Mouse (Mus musculus) splenic B cell, adult 2 months (primary cell): ENCODE measurements around the gene Muc3.

Source experiments
- DNase-seq: peaks from one replicate; pipeline ENCODE4 v3.0.0-alpha.2; 2011; ENCODE audit warnings: low read depth, low spot score
- H3K27me3 ChIP-seq: 2 replicates; pipeline ENCODE4 v1.6.1; 2012; ENCODE audit warnings: mild to moderate bottlenecking, low read length, moderate library complexity, mixed read lengths; ENCODE audit not compliant: control insufficient read depth, poor library complexity, insufficient read depth, severe bottlenecking
- H3K36me3 ChIP-seq: 2 replicates; pipeline ENCODE4 v1.6.1; 2012; ENCODE audit warnings: mild to moderate bottlenecking, low read length, moderate library complexity, mixed read lengths; ENCODE audit not compliant: control insufficient read depth, poor library complexity, insufficient read depth, severe bottlenecking

Muc3 gene

GRCm38 (mm10) chr5:137091560-137091959 is 57.6 kb downstream of the Muc3 start:
- Histone ChIP-seq H3K27me3 (no peaks in the 10 kb centered on the region), H3K36me3 (no peaks in the 10 kb centered on the region)
- no peak for DNase-seq

- no peaks in the 10 kb centered on the region for H3K36me3 ChIP-seq
These were observed 58.3 kb downstream of the Muc3 start for GRCm38 (mm10) chr5:137090870-137091269.

GRCm38 (mm10) chr5:137087410-137087809 is 61.7 kb downstream of the Muc3 start:
- H3K27me3 ChIP-seq = no peaks in the 10 kb centered on the region
- H3K36me3 ChIP-seq = no peaks in the 10 kb centered on the region
- DNase-seq = no peak

More at GRCm38 (mm10) chr5:137090870-137091269, 58.3 kb downstream of the Muc3 start:
- DNase-seq = no peak
- no peaks in the 10 kb centered on the region for H3K27me3 ChIP-seq

GRCm38 (mm10) chr5:137085731-137086130 is 63.4 kb downstream of the Muc3 start:
- Histone ChIP-seq H3K36me3 (no peaks in the 10 kb centered on the region), H3K27me3 (no peaks in the 10 kb centered on the region)
- DNase-seq = no peak

DNA sequence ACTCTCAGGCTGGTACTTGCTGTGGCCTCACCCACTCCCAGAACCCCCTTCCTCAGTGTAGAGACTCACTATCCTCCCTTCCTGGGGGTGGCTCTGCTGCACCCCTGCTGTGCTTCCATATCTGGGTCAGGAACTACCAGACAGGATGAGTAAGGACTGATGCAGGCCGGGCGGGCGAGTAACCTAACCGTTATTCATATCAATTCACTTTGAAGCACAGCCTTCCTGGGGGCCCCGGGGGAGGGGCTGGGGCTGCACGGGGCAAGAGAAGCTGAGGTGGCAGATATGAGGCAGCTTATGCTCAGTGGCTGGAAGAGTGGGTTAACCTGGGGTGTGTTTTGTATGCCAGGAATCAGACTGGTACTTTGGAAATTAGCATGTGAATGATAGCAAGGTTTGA is 64.1 kb downstream of the Muc3 start:
- Histone ChIP-seq H3K27me3 (no peaks in the 10 kb centered on the region), H3K36me3 (no peaks in the 10 kb centered on the region)
- DNase-seq = no peak
